Mouse (Mus musculus): ENCODE measurements around the gene Mfap4.

DNA sequence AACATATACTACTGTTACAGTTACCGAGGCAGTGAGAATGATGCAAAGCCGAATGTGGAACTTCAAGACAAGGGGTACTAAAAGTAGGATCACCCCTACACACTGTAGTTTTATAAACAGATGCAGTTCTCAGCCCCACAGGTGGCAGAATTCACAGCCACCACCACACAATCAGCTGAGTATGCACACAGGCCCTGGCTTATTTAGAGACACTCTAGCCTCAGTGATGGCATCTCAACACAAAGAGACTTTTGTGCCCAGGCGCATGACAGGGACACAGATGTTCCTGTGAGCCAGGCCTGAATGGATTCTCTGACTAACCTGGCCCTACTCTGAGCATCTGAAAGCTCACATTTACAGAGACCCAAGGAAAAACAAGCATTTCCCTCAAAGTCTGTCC is 52.1 kb downstream of the Mfap4 start:
- TF ChIP-seq CTCF (IDR thresholded peaks at IDR 0.05; ENCODE audit: low read depth) (no peak), EP300 (IDR thresholded peaks at IDR 0.05; ENCODE audit: low read depth) (no peak)
